Mouse (Mus musculus) limb, embryonic 14.5 days (tissue): ENCODE measurements around the gene Slc1a3. TPM values are rescaled to one million over a fixed set of nuclear protein-coding genes. Genes with fewer than 3 reads are reported as not detected.
A peak's percentile ranks its signal among the peaks of the same experiment; 100 is the strongest.

ENCODE experiments used
- ATAC-seq: fragments of 200-750 bp; cut with Nextera tagmentation; 2 replicates; pipeline ENCODE4 v1.8.0; 2017; ENCODE audit warnings: low read depth, moderate number of reproducible peaks, moderate TSS enrichment; ENCODE audit not compliant: low FRiP score
- DNase-seq: peaks from one replicate; pipeline ENCODE4 v3.0.0-alpha.2; 2015; ENCODE audit warnings: low spot score
- H3K27ac ChIP-seq: fragments of 300-500 bp; sonication (generic); replicated peaks from 2 replicates; pipeline ENCODE4 v1.5.1; 2014; ENCODE audit warnings: low read depth, mild to moderate bottlenecking, low read length, moderate library complexity, mixed read lengths
- H3K27me3 ChIP-seq: fragments of 300-500 bp; sonication (generic); 2 replicates; pipeline ENCODE4 v1.6.1; 2014; ENCODE audit warnings: low read length, mixed read lengths; ENCODE audit not compliant: control insufficient read depth, insufficient read depth
- H3K36me3 ChIP-seq: fragments of 300-500 bp; sonication (generic); 2 replicates; pipeline ENCODE4 v1.6.1; 2014; ENCODE audit warnings: mild to moderate bottlenecking, low read length, moderate library complexity, mixed read lengths; ENCODE audit not compliant: control insufficient read depth, insufficient read depth
- H3K4me1 ChIP-seq: fragments of 300-500 bp; sonication (generic); 2 replicates; pipeline ENCODE4 v1.6.1; 2014; ENCODE audit warnings: antibody characterized with exemption, low read length, mixed read lengths; ENCODE audit not compliant: control insufficient read depth, insufficient read depth
- H3K4me2 ChIP-seq: fragments of 300-500 bp; sonication (generic); replicated peaks from 2 replicates; pipeline ENCODE4 v1.6.1; 2014; ENCODE audit warnings: low read depth, mild to moderate bottlenecking, low read length, moderate library complexity; ENCODE audit not compliant: severe bottlenecking
- H3K4me3 ChIP-seq: fragments of 300-500 bp; sonication (generic); replicated peaks from 2 replicates; pipeline ENCODE4 v1.5.1; 2014; ENCODE audit warnings: low read length
- H3K9ac ChIP-seq: fragments of 300-500 bp; sonication (generic); 2 replicates; pipeline ENCODE4 v1.6.1; 2014; ENCODE audit warnings: mild to moderate bottlenecking, low read depth, low read length, moderate library complexity; ENCODE audit not compliant: severe bottlenecking
- H3K9me3 ChIP-seq: fragments of 300-500 bp; sonication (generic); 2 replicates; pipeline ENCODE4 v1.6.1; 2016; ENCODE audit warnings: low read length; ENCODE audit not compliant: control insufficient read depth
- POLR2A ChIP-seq: fragments of 200-500 bp; IDR thresholded peaks from 2 replicates; pipeline ENCODE4 v1.8.0; 2012; ENCODE audit warnings: inconsistent platforms, mild to moderate bottlenecking, moderate library complexity, borderline replicate concordance; ENCODE audit not compliant: insufficient read depth, insufficient read length; ENCODE audit errors: extremely low read depth
- WGBS: fragments of 180-500 bp; shearing (Covaris S2); extraction: QIAGEN DNeasy Blood & Tissue Kit; methylation state at CpG from one replicate; pipeline ENCODE4 v1.1.7; 2014; 5-methylcytosine and 5-hydroxymethylcytosine counted together
- polyA plus RNA-seq, 2 experiments: library from polyadenylated mRNA; depleted of rRNA in 1 of 2; stranded (reverse) in 1 of 2; unstranded in 1 of 2; fragments of >200 nt; fragmentation: Nextera tagmentation in 1 of 2; extraction: Ambion mirVana in 1 of 2; gene quantifications; 2 replicates each; pipeline versions ENCODE4 v1.2.1 to v1.2.3; 2012 to 2014

Slc1a3 gene
- polyA plus RNA-seq, 2 experiments, result 20.9 to 26.8 TPM

DNA sequence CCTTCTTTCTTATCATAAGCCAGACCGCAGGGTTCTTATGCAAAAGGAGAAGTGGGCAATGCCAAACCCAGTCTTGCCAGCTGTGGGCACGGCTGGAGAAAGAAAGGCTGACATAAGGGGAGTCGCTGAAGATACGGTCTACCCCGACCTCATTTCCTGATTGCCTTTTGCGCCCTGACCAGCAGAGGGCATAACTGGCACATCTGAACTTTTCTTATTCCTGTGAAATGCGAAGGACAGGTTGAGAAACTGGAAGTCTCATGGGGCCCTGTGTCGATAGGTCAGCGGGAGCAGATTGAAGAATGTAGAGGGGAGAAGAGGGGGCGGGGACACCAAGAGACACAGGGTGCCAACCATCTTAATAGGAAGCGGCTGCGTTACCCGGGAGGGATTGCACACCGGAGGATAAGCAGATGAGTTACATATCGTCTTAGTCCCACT is 83.4 kb downstream of the Slc1a3 start:
- Histone ChIP-seq H3K9me3 (no peaks in the 10 kb centered on the region), H3K4me1 (peaks cover 7% of the 10 kb centered on the region), H3K4me3 (peak overlapping the region; percentile 33), H3K4me2 (peak overlapping the region; percentile 58), H3K27ac (no peak overlapping the region), H3K27me3 (peaks cover 10% of the 10 kb centered on the region), H3K9ac (0 out of 2 replicates have a peak overlapping the region, but pooled peaks have one; percentile 18), H3K36me3 (no peaks in the 10 kb centered on the region)
- DNase-seq (peak; percentile 68), ATAC-seq (peak; percentile 14; the same call in 1 of the 2 replicates)
- TF ChIP-seq POLR2A, result no peak
- whole genome bisulfite sequencing, result 7% methylated on average over 15 of the region's 15 CpGs

DNA sequence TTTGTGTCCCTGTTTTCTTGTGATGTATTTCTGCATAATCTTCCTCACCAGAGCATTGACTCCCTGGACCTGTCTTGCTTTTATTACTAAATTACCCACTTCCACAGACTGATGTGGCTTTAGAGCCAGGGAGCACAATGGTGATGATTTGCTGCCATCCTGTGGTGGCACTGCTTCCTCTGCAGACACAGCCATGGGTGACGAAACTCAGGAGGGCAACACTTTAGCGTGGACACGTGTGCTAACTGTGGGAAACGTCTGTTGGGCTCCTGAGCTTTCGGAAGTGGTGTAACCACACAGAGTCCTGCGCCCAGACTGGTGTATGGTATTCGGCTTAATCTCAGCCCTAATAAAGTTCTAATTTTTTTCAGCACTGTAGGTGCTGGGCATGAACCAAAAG is 85.2 kb downstream of the Slc1a3 start:
- Histone ChIP-seq H3K27me3 (peaks cover 3% of the 10 kb centered on the region), H3K36me3 (no peaks in the 10 kb centered on the region), H3K27ac (no peak overlapping the region), H3K4me3 (no peak overlapping the region), H3K9ac (no peak overlapping the region), H3K9me3 (no peaks in the 10 kb centered on the region), H3K4me1 (peaks cover 3% of the 10 kb centered on the region; the same call in 1 of the 2 replicates), H3K4me2 (no peak overlapping the region)
- DNase-seq, result peak; percentile 37
- 37% methylated on average over 7 of the region's 7 CpGs for WGBS
- TF ChIP-seq POLR2A, result no peak
- no peak for ATAC-seq

GRCm38 (mm10) chr15:8623879-8624278 is 86.7 kb downstream of the Slc1a3 start:
- Histone ChIP-seq H3K36me3 (no peaks in the 10 kb centered on the region), H3K9me3 (no peaks in the 10 kb centered on the region), H3K4me2 (no peak overlapping the region), H3K27ac (no peak overlapping the region), H3K4me1 (no peaks in the 10 kb centered on the region), H3K4me3 (no peak overlapping the region), H3K9ac (no peak overlapping the region), H3K27me3 (no peaks in the 10 kb centered on the region)
- DNase-seq (no peak), ATAC-seq (no peak)
- TF ChIP-seq POLR2A, result no peak

- Histone ChIP-seq H3K27me3 (no peaks in the 10 kb centered on the region), H3K9ac (no peak overlapping the region), H3K4me2 (no peak overlapping the region), H3K4me3 (no peak overlapping the region), H3K9me3 (no peaks in the 10 kb centered on the region), H3K36me3 (no peaks in the 10 kb centered on the region), H3K4me1 (no peaks in the 10 kb centered on the region), H3K27ac (no peak overlapping the region)
- DNase-seq (no peak), ATAC-seq (no peak)
- no peak for TF ChIP-seq POLR2A
- WGBS, result 65% methylated on average over 18 of the region's 18 CpGs
These were observed 91.0 kb downstream of the Slc1a3 start for GRCm38 (mm10) chr15:8619479-8620026.

GRCm38 (mm10) chr15:8616290-8616689 is 94.3 kb downstream of the Slc1a3 start:
- Histone ChIP-seq H3K27ac (no peak overlapping the region), H3K27me3 (no peaks in the 10 kb centered on the region), H3K4me2 (0 out of 2 replicates have a peak overlapping the region, but pooled peaks have one; percentile 5), H3K4me3 (no peak overlapping the region), H3K9me3 (no peaks in the 10 kb centered on the region), H3K4me1 (no peaks in the 10 kb centered on the region), H3K9ac (no peak overlapping the region), H3K36me3 (no peaks in the 10 kb centered on the region)
- DNase-seq (no peak), ATAC-seq (no peak)
- TF ChIP-seq POLR2A, result no peak
- WGBS, result 58% methylated on average over 12 of the region's 12 CpGs
